Mouse (Mus musculus): ENCODE measurements at regions not wholly inside any gene's neighbourhood (a gene's known extent, or its start where the extent isn't known, plus 50 kb on each side); places are given as distances from the start of the nearest gene placed in this dataset.

GRCm38 (mm10) chr5:75826283-75827098, 151.8 kb downstream of the Kdr start:
- Histone ChIP-seq H3K4me2 (no peak overlapping the region), H3K9ac (no peak overlapping the region), H3K9me3 (no peaks in the 10 kb centered on the region), H3K36me3 (no peaks in the 10 kb centered on the region), H3K27ac (no peak overlapping the region), H3K4me1 (no peaks in the 10 kb centered on the region), H3K4me3 (no peak overlapping the region), H3K27me3 (peaks cover 5% of the 10 kb centered on the region)
- no peak for ATAC-seq (ENCODE audit: insufficient number of reproducible peaks, insufficient read depth, low FRiP score, low TSS enrichment, low read depth)
- WGBS, result 83% methylated on average over 10 of the region's 10 CpGs

GRCm38 (mm10) chr5:75825576-75825975, 152.7 kb downstream of the Kdr start:
- Histone ChIP-seq H3K36me3 (no peaks in the 10 kb centered on the region), H3K9ac (no peak overlapping the region), H3K4me2 (no peak overlapping the region), H3K27ac (no peak overlapping the region), H3K9me3 (no peaks in the 10 kb centered on the region), H3K4me3 (no peak overlapping the region), H3K4me1 (peaks cover under 1% of the 10 kb centered on the region; the same call in 1 of the 2 replicates), H3K27me3 (peaks cover 5% of the 10 kb centered on the region)
- WGBS, result 71% methylated on average over 5 of the region's 5 CpGs
- ATAC-seq (ENCODE audit: insufficient number of reproducible peaks, insufficient read depth, low FRiP score, low TSS enrichment, low read depth), result no peak

DNA sequence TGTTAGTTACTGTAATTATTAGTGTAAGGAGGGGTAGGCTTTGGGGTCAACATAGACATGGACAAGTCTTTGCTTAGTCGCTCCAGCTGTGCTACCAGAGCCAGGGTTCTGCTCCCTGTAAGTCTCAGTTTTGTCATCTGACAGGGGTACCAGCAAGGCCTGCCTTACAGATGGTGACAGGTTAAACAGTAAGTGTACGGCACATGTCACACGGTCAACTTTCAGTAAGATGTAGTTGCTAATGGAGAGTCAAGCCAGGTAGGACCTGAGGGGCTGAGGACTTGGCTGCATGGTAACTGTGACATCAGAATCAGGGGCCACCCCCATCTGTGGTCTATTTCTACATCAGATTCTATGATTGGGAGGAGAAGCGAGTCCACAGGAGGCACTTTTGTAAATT, 153.6 kb downstream of the Kdr start:
- no peak for ATAC-seq (ENCODE audit: insufficient number of reproducible peaks, insufficient read depth, low FRiP score, low TSS enrichment, low read depth)
- H3K4me2 ChIP-seq, result no peak overlapping the region
- no peak overlapping the region for H3K27ac ChIP-seq
- H3K27me3 ChIP-seq, result peaks cover 5% of the 10 kb centered on the region
- H3K9me3 ChIP-seq, result no peaks in the 10 kb centered on the region
- no peaks in the 10 kb centered on the region for H3K36me3 ChIP-seq
- H3K4me1 ChIP-seq, result peaks cover 5% of the 10 kb centered on the region; the same call in 1 of the 2 replicates
- WGBS, result 88% methylated on average over 4 of the region's 4 CpGs
- H3K9ac ChIP-seq, result no peak overlapping the region
- H3K4me3 ChIP-seq, result no peak overlapping the region

DNA sequence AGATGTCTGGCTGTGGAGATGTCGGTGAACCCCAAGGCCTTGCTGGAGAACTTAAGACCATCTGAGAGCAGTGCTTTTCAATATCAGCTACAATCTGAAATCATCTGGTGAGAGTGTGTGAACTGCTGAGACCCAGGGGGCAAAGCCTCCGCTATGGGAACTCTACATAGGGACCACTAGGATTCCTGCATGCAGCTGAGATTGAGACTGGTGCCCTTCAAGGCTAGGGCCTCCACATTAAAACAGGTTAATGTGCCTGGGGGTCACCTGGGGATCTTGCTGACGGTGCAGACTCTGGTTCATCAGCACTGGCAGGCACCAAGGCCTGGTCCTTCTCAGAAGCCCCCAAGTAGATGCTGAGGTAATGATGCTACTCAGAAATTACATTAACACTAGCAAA, 154.6 kb downstream of the Kdr start:
- Histone ChIP-seq H3K27me3 (peaks cover 5% of the 10 kb centered on the region), H3K4me3 (no peak overlapping the region), H3K4me1 (peaks cover 5% of the 10 kb centered on the region; the same call in 1 of the 2 replicates), H3K9me3 (no peaks in the 10 kb centered on the region), H3K9ac (no peak overlapping the region), H3K27ac (no peak overlapping the region), H3K4me2 (no peak overlapping the region), H3K36me3 (no peaks in the 10 kb centered on the region)
- WGBS, result 81% methylated on average over 3 of the region's 3 CpGs
- ATAC-seq (ENCODE audit: insufficient number of reproducible peaks, insufficient read depth, low FRiP score, low TSS enrichment, low read depth), result no peak

GRCm38 (mm10) chr5:75817396-75817795, 160.9 kb downstream of the Kdr start:
- Histone ChIP-seq H3K27ac (no peak overlapping the region), H3K36me3 (no peaks in the 10 kb centered on the region), H3K4me1 (peaks cover 5% of the 10 kb centered on the region; the same call in 1 of the 2 replicates), H3K27me3 (no peaks in the 10 kb centered on the region), H3K4me3 (no peak overlapping the region), H3K9me3 (no peaks in the 10 kb centered on the region), H3K4me2 (no peak overlapping the region), H3K9ac (no peak overlapping the region)
- WGBS, result 93% methylated on average over 13 of the region's 13 CpGs
- no peak for ATAC-seq (ENCODE audit: insufficient number of reproducible peaks, insufficient read depth, low FRiP score, low TSS enrichment, low read depth)

DNA sequence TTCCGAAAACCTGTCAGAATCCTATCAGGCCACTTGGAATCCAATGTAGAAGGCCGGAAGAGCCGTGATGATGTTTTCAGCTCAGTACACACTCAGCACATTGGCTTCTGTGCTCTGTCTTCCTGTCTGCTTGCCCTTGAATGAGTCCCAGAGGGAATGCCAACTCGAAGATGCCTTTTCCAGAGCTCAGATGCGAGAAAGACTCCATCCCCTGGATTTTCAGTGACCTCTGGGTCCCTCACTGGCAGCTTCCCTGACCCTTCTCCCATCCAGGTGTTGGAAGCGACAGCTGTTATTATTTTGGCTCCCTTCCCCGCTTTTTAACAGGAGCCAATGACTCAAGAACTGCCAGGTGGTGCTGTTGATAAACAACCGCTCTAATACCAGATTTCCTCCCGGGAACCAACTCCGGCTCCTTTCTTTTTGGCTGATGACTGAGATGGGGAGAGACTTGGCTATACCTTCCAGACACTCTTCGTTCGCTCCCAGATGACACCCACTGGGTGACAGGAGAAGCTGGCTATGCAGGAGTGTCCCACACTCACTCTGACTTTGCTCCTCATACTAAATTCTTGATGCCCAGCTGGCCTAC, 163.8 kb downstream of the Kdr start:
- Histone ChIP-seq H3K27me3 (no peaks in the 10 kb centered on the region), H3K4me3 (no peak overlapping the region), H3K36me3 (no peaks in the 10 kb centered on the region), H3K27ac (no peak overlapping the region), H3K9me3 (no peaks in the 10 kb centered on the region), H3K9ac (no peak overlapping the region), H3K4me1 (no peaks in the 10 kb centered on the region), H3K4me2 (no peak overlapping the region)
- ATAC-seq (ENCODE audit: insufficient number of reproducible peaks, insufficient read depth, low FRiP score, low TSS enrichment, low read depth), result no peak
- 85% methylated on average over 12 of the region's 12 CpGs for WGBS

GRCm38 (mm10) chr5:75812686-75813085, 165.6 kb downstream of the Kdr start:
- Histone ChIP-seq H3K9ac (no peak overlapping the region), H3K4me2 (no peak overlapping the region), H3K4me3 (no peak overlapping the region), H3K4me1 (no peaks in the 10 kb centered on the region; the same call in 1 of the 2 replicates), H3K9me3 (no peaks in the 10 kb centered on the region), H3K36me3 (no peaks in the 10 kb centered on the region), H3K27me3 (no peaks in the 10 kb centered on the region), H3K27ac (no peak overlapping the region)
- no peak for ATAC-seq (ENCODE audit: insufficient number of reproducible peaks, insufficient read depth, low FRiP score, low TSS enrichment, low read depth)
- 79% methylated on average over 4 of the region's 4 CpGs for WGBS

DNA sequence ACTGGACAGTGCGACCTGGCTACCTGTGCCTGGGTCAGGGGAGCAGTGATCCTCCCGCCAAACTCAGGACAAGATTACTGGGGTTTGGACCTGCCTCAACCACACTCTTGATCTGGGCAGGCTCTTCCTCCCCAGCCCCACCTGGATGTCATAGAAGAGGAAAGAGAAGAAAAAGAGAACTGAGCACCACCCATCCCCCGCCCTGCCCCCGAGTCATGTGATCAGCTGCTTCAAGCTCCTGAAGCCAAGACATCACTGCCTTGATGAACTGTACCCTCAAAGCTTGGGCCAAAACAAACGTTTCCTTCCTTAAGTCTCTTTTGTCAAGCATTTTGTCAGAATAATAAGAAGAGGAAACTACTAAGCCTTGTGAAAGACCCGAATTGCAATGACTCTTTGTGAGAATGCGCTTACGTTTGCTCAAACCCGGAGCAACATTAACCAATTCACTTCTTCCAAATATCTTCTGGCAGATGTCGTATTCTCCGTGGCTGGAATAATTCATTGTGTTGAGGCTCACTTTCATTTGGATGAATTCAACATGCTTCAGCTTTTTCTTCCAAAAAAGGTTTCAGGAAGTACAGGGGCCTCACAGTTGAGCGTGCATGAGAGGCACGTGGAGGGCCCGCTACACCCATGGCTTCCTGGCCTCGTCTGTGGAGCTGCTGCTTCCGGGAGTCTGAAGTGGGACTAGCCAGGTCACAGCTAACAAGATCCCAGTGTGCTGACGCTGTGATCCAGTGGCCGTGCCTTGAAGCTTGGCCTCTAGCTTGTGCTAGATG, 169.5 kb downstream of the Kdr start:
- H3K4me1 ChIP-seq, result no peaks in the 10 kb centered on the region; the same call in 1 of the 2 replicates
- no peak overlapping the region for H3K27ac ChIP-seq
- no peak overlapping the region for H3K4me3 ChIP-seq
- H3K9ac ChIP-seq, result no peak overlapping the region
- H3K36me3 ChIP-seq, result no peaks in the 10 kb centered on the region
- 80% methylated on average over 18 of the region's 18 CpGs for WGBS
- H3K9me3 ChIP-seq, result no peaks in the 10 kb centered on the region
- no peak overlapping the region for H3K4me2 ChIP-seq
- ATAC-seq (ENCODE audit: insufficient number of reproducible peaks, insufficient read depth, low FRiP score, low TSS enrichment, low read depth), result no peak
- no peaks in the 10 kb centered on the region for H3K27me3 ChIP-seq

DNA sequence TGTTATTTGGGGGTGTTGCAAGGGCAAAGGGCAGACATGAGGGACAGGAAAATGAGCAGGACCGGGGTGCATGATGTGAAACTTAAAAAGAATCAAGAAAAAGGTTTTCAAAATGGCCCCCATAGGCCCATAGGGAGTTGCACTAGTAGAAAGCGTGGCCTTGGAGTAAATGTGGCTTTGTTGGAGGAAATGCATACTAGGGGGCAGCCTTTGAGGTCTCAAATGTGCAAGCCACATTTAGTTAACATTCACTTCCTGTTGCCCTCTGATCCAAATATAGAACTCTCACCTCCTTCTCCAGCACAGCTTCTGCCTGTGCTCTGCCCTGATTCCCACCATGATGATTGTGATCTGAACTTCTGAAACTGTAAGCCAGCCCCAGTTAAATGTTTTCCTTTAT, 173.2 kb downstream of the Kdr start:
- WGBS, result 74% methylated on average over 2 of the region's 2 CpGs
- H3K36me3 ChIP-seq, result no peaks in the 10 kb centered on the region
- H3K9ac ChIP-seq, result no peak overlapping the region
- no peak for ATAC-seq (ENCODE audit: insufficient number of reproducible peaks, insufficient read depth, low FRiP score, low TSS enrichment, low read depth)
- no peaks in the 10 kb centered on the region for H3K27me3 ChIP-seq
- no peak overlapping the region for H3K4me3 ChIP-seq
- no peaks in the 10 kb centered on the region; the same call in 1 of the 2 replicates for H3K4me1 ChIP-seq
- no peaks in the 10 kb centered on the region for H3K9me3 ChIP-seq
- H3K27ac ChIP-seq, result no peak overlapping the region
- H3K4me2 ChIP-seq, result no peak overlapping the region

GRCm38 (mm10) chr5:75804340-75804739, 173.9 kb downstream of the Kdr start:
- Histone ChIP-seq H3K4me3 (no peak overlapping the region), H3K27ac (no peak overlapping the region), H3K9me3 (no peaks in the 10 kb centered on the region), H3K9ac (no peak overlapping the region), H3K4me1 (no peaks in the 10 kb centered on the region; the same call in 1 of the 2 replicates), H3K27me3 (no peaks in the 10 kb centered on the region), H3K36me3 (no peaks in the 10 kb centered on the region), H3K4me2 (no peak overlapping the region)
- 86% methylated on average over 2 of the region's 2 CpGs for WGBS
- no peak for ATAC-seq (ENCODE audit: insufficient number of reproducible peaks, insufficient read depth, low FRiP score, low TSS enrichment, low read depth)

DNA sequence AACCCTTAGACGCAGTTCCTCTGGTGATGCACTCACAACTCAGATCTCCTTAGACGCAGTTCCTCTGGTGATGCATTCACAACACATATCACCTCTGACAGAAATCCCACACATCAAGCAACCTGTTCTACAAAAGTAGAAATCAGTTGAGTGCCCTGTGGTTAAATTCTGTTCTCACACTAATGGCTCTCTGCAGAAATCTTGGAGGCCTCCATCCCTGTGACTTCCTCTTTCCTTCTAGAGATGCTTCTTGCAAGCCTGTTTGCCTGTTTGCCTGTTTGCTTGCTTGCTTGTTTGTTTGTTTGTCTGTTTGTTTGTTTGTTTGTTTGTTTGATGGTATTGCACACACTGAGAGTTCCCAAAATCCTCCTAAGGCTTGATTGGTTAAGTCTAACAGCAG, 175.2 kb downstream of the Kdr start:
- H3K9me3 ChIP-seq, result no peaks in the 10 kb centered on the region
- H3K27me3 ChIP-seq, result no peaks in the 10 kb centered on the region
- H3K4me3 ChIP-seq, result no peak overlapping the region
- WGBS, result 98% methylated on average over 2 of the region's 2 CpGs
- no peak for ATAC-seq (ENCODE audit: insufficient number of reproducible peaks, insufficient read depth, low FRiP score, low TSS enrichment, low read depth)
- no peaks in the 10 kb centered on the region for H3K36me3 ChIP-seq
- no peak overlapping the region for H3K9ac ChIP-seq
- H3K4me2 ChIP-seq, result no peak overlapping the region
- no peaks in the 10 kb centered on the region for H3K4me1 ChIP-seq
- H3K27ac ChIP-seq, result no peak overlapping the region

Data from embryonic facial prominence, embryonic 13.5 days (tissue).